Mouse (Mus musculus): ENCODE results near the gene Rrn3. TPM values are rescaled to one million over a fixed set of nuclear protein-coding genes. Genes with fewer than 3 reads are reported as not detected.
"Not testable (repeated sequence)": the region's sequence is repeated elsewhere in the genome, so short reads cannot be mapped to it uniquely, and the experiment has no call there.

Rrn3 gene
- polyA plus RNA-seq, 1 experiment from 2014 or later, result 93.1 TPM

DNA sequence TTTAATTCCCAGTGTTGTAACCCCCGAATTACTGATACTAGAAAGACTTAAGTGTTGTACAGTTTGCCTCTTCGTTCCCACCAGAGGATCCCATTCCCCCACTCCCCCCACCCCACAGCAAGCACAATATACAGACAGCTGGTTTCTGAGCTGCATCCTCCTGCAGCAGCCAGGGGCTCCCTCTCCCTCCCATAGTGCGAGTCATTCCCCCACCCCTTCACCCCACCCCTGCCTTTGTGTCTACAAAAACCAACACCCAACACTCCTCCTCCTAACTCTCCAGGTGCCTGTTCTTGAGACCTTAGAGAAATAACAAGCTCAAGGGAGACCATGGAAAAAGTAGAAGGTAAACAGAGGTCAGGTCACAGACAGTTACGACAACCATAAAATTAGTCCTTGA is 8.9 kb upstream of the Rrn3 start:
- not testable (repeated sequence) for H3K4me2 ChIP-seq (replicated peaks); H3K4me1 ChIP-seq (replicated peaks; ENCODE audit: control insufficient read depth, insufficient read depth, low read length); H3K27me3 ChIP-seq (ENCODE audit: control insufficient read depth, insufficient read depth, low read length); H3K9me3 ChIP-seq (ENCODE audit: control insufficient read depth, low read length); H3K27ac ChIP-seq; H3K4me3 ChIP-seq (replicated peaks; ENCODE audit: low read length); H3K36me3 ChIP-seq (replicated peaks; ENCODE audit: control insufficient read depth, insufficient read depth); H3K9ac ChIP-seq; ATAC-seq (ENCODE audit: low FRiP score); DNase-seq (ENCODE audit: low spot score)
- 78% methylated on average over 4 of the region's 4 CpGs for WGBS

DNA sequence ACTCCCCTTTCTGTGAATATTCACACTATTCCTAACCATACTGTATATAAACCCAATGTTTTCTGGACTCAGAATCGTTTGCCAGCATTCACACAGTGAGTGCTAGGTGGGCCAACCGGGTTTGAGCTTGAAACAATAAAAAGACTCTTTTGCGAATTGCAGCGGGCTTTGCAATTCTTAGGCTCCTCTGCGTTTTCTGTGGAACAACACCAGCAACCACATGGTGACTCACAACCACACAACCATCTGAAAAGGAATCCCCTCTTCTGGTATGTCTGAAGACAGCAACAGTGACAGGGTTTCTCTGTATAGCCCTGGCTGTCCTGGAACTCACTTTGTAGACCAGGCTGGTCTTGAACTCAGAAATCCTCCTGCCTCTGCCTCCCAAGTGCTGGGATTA is 8.5 kb upstream of the Rrn3 start:
- H3K9me3 ChIP-seq (ENCODE audit: control insufficient read depth, low read length); ATAC-seq (ENCODE audit: low FRiP score); H3K27ac ChIP-seq; H3K4me3 ChIP-seq (replicated peaks; ENCODE audit: low read length); H3K4me1 ChIP-seq (replicated peaks; ENCODE audit: control insufficient read depth, insufficient read depth, low read length); H3K36me3 ChIP-seq (replicated peaks; ENCODE audit: control insufficient read depth, insufficient read depth); DNase-seq (ENCODE audit: low spot score); H3K4me2 ChIP-seq (replicated peaks); H3K27me3 ChIP-seq (ENCODE audit: control insufficient read depth, insufficient read depth, low read length); H3K9ac ChIP-seq: not testable (repeated sequence)
- WGBS, result 88% methylated on average over 5 of the region's 5 CpGs

DNA sequence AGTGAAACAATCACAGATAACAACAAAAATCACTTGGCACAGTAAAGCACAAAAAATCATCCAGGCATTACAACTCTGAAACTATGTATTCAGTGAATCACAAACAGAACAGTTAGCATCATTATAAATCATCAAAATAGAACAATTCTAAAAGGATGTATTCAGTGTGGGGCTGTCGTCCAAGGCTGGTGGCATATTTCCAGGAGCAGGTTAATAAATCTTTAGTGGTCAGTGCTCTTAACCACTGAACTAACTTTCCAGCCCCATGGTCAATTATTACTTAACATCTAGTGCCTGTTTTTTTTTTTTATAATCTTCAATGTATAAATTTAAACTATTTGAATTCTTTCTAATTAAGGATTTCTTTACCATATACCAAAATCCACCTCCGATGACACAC is 6.5 kb upstream of the Rrn3 start:
- not testable (repeated sequence) for H3K9me3 ChIP-seq (ENCODE audit: control insufficient read depth, low read length); H3K27ac ChIP-seq; H3K36me3 ChIP-seq (replicated peaks; ENCODE audit: control insufficient read depth, insufficient read depth); ATAC-seq (ENCODE audit: low FRiP score); H3K4me3 ChIP-seq (replicated peaks; ENCODE audit: low read length); H3K4me2 ChIP-seq (replicated peaks); H3K27me3 ChIP-seq (ENCODE audit: control insufficient read depth, insufficient read depth, low read length); H3K9ac ChIP-seq; H3K4me1 ChIP-seq (replicated peaks; ENCODE audit: control insufficient read depth, insufficient read depth, low read length); DNase-seq (ENCODE audit: low spot score)
- 89% methylated on average over 2 of the region's 2 CpGs for WGBS

DNA sequence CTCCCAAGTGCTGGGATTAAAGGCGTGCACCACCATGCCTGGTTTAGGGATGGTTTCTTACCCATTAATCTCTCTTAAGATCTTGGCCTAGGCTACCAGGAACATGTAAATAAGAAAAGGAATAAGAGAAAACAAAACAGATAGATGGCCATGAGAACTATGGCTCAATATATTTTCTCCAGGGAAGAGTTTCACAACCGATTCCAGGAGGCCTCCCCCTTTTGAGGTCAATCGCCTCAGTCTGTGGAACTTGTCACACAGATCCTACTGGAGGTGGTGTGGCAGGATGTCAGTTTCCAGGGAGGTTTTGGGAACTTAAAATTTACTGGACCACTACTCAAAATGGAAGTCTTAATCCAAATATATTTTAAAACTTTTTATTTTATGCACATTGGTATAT is 5.9 kb upstream of the Rrn3 start:
- WGBS, result 90% methylated on average over 3 of the region's 3 CpGs
- H3K4me3 ChIP-seq (replicated peaks; ENCODE audit: low read length); H3K9ac ChIP-seq; H3K4me2 ChIP-seq (replicated peaks); H3K4me1 ChIP-seq (replicated peaks; ENCODE audit: control insufficient read depth, insufficient read depth, low read length); DNase-seq (ENCODE audit: low spot score); H3K27ac ChIP-seq; H3K36me3 ChIP-seq (replicated peaks; ENCODE audit: control insufficient read depth, insufficient read depth); ATAC-seq (ENCODE audit: low FRiP score); H3K9me3 ChIP-seq (ENCODE audit: control insufficient read depth, low read length); H3K27me3 ChIP-seq (ENCODE audit: control insufficient read depth, insufficient read depth, low read length): not testable (repeated sequence)

DNA sequence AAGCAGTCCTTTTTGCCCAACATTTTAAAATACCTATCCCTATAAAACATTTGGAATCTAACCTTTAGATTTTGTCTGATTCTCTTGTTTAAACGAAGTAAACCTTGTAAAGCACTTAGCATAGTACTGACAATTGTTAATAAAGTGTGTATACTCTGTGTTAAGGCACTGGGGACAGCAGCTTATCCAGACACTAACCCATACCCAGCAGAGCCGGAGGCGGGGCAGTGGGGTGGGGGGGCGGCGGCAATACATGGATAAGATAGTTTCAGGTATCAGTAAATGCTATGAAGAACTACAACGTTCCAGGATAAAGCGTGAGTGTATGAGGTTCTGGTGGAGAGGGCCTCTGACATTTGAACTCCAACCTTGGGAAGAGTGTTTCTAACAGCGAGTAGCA is 708 bp downstream of the Rrn3 start:
- no peaks in the 10 kb centered on the region for H3K27me3 ChIP-seq (ENCODE audit: control insufficient read depth, insufficient read depth, low read length)
- WGBS, result 42% methylated on average over 8 of the region's 8 CpGs
- no peaks in the 10 kb centered on the region for H3K9me3 ChIP-seq (ENCODE audit: control insufficient read depth, low read length)
- no peak overlapping the region for H3K27ac ChIP-seq
- peaks cover 28% of the 10 kb centered on the region for H3K36me3 ChIP-seq (replicated peaks; ENCODE audit: control insufficient read depth, insufficient read depth)
- H3K4me3 ChIP-seq (replicated peaks; ENCODE audit: low read length), result peak overlapping the region; percentile 94
- H3K4me1 ChIP-seq (replicated peaks; ENCODE audit: control insufficient read depth, insufficient read depth, low read length), result peaks cover 18% of the 10 kb centered on the region
- peak overlapping the region; percentile 89 for H3K4me2 ChIP-seq (replicated peaks)
- peak overlapping the region; percentile 96 for H3K9ac ChIP-seq
- no peak for ATAC-seq (ENCODE audit: low FRiP score)
- DNase-seq (ENCODE audit: low spot score), result no peak

DNA sequence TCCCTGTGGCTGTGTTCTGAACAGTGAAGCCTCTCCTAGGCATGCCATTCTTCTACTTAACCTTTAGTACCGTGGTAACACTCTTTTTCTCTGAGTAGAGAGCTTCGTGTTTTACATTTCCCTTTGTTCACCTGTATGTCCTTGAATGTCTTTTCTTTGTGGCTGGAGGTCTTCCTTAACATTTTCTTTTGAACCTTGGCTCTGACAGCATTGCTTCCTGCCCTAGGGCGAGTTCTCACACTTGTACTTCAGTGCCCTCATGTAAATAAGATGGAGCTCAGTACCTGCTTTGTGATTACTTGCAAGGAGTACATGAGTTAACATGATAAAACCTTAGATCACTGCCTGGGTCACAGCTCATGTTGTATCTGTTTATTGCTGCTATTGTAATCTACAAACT is 5.4 kb downstream of the Rrn3 start:
- ATAC-seq (ENCODE audit: low FRiP score), result no peak
- H3K4me2 ChIP-seq (replicated peaks), result no peak overlapping the region
- no peak for DNase-seq (ENCODE audit: low spot score)
- no peak overlapping the region for H3K9ac ChIP-seq
- no peak overlapping the region for H3K27ac ChIP-seq
- peaks cover 72% of the 10 kb centered on the region for H3K36me3 ChIP-seq (replicated peaks; ENCODE audit: control insufficient read depth, insufficient read depth)
- H3K9me3 ChIP-seq (ENCODE audit: control insufficient read depth, low read length), result no peaks in the 10 kb centered on the region
- H3K27me3 ChIP-seq (ENCODE audit: control insufficient read depth, insufficient read depth, low read length), result no peaks in the 10 kb centered on the region
- H3K4me1 ChIP-seq (replicated peaks; ENCODE audit: control insufficient read depth, insufficient read depth, low read length), result peaks cover 11% of the 10 kb centered on the region
- no peak overlapping the region for H3K4me3 ChIP-seq (replicated peaks; ENCODE audit: low read length)
- WGBS, result 87% methylated on average over 3 of the region's 3 CpGs

DNA sequence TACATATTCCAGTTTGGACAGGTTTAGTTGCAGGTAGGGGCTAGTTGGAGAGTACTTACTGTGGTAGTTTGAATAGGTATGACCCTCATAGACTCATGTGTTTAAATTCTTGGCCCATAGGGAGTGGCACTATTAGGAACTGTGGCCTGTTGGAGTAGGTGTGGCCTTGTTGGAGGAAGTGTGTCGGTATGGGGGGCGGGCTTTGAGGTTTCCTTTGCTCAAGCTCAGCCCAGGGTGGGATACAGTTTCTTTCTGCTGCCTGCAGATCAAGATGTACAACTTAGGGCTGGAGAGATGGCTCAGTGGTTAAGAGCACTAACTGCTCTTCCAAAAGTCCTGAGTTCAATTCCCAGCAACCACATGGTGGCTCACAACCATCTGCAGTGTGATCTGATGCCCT is 12.9 kb downstream of the Rrn3 start:
- not testable (repeated sequence) for ATAC-seq (ENCODE audit: low FRiP score); H3K27me3 ChIP-seq (ENCODE audit: control insufficient read depth, insufficient read depth, low read length)
- 92% methylated on average over 2 of the region's 2 CpGs for WGBS

DNA sequence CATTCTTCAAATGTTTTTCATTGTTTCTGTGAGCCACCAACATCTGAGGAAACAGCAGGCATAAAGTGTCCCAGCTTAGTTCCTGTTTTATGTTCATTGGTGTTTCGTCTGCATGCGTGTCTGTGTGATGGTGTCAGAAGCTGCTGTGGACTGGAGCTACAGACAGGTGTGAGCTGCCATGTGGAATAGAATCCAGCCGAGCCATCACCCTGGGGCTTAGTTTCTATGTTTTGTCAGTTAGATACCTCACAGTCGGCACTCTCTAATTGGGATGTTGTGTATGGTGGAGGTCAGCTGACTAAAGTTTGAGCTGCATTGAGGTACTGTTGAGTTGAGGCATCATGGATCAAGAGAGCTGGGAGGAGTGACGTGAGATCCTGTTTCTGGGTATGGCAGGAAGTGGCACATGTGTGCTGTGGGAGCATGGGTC is 16.3 kb downstream of the Rrn3 start:
- no peak for ATAC-seq (ENCODE audit: low FRiP score)
- H3K9me3 ChIP-seq (ENCODE audit: control insufficient read depth, low read length), result no peaks in the 10 kb centered on the region

More for the DNA sequence above, 12.9 kb downstream of the Rrn3 start:
- not testable (repeated sequence) for DNase-seq (ENCODE audit: low spot score); H3K9me3 ChIP-seq (ENCODE audit: control insufficient read depth, low read length); H3K27ac ChIP-seq; H3K4me1 ChIP-seq (replicated peaks; ENCODE audit: control insufficient read depth, insufficient read depth, low read length); H3K4me3 ChIP-seq (replicated peaks; ENCODE audit: low read length); H3K4me2 ChIP-seq (replicated peaks); H3K9ac ChIP-seq
- peaks cover 96% of the 10 kb centered on the region for H3K36me3 ChIP-seq (replicated peaks; ENCODE audit: control insufficient read depth, insufficient read depth)

DNA sequence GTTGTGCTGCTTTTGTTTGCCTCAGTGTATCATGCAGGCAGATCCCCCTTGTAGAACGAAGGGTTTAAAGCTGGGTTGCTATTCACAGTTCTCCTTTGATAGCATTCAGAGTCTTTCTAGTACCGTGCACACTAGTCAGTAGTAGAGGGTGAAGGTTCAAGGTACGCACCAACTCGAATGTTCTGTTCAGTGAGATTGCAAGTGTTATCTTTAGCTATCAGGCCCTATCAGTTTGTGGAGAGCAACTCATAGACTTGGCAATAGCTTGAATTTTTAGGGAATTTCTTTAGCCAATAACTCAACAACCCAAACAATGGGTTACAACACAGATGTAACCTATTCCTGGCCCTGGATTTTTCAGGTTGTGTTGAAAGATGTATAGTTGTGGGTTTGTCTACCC is 20.7 kb downstream of the Rrn3 start:
- Histone ChIP-seq H3K4me1 (replicated peaks; ENCODE audit: control insufficient read depth, insufficient read depth, low read length) (no peaks in the 10 kb centered on the region), H3K9ac (no peak overlapping the region), H3K4me2 (replicated peaks) (no peak overlapping the region), H3K36me3 (replicated peaks; ENCODE audit: control insufficient read depth, insufficient read depth) (peaks cover 92% of the 10 kb centered on the region), H3K27me3 (ENCODE audit: control insufficient read depth, insufficient read depth, low read length) (no peaks in the 10 kb centered on the region), H3K27ac (no peak overlapping the region), H3K9me3 (ENCODE audit: control insufficient read depth, low read length) (no peaks in the 10 kb centered on the region), H3K4me3 (replicated peaks; ENCODE audit: low read length) (no peak overlapping the region)
- no peak for DNase-seq (ENCODE audit: low spot score)
- WGBS, result 96% methylated on average over 4 of the region's 4 CpGs
- no peak for ATAC-seq (ENCODE audit: low FRiP score)

More for the DNA sequence above, 16.3 kb downstream of the Rrn3 start:
- H3K4me2 ChIP-seq (replicated peaks), result no peak overlapping the region
- H3K27me3 ChIP-seq (ENCODE audit: control insufficient read depth, insufficient read depth, low read length), result no peaks in the 10 kb centered on the region
- no peaks in the 10 kb centered on the region for H3K4me1 ChIP-seq (replicated peaks; ENCODE audit: control insufficient read depth, insufficient read depth, low read length)
- WGBS, result 93% methylated on average over 5 of the region's 5 CpGs
- H3K36me3 ChIP-seq (replicated peaks; ENCODE audit: control insufficient read depth, insufficient read depth), result peaks cover 96% of the 10 kb centered on the region
- no peak overlapping the region for H3K9ac ChIP-seq
- no peak for DNase-seq (ENCODE audit: low spot score)
- H3K4me3 ChIP-seq (replicated peaks; ENCODE audit: low read length), result no peak overlapping the region
- H3K27ac ChIP-seq, result no peak overlapping the region

DNA sequence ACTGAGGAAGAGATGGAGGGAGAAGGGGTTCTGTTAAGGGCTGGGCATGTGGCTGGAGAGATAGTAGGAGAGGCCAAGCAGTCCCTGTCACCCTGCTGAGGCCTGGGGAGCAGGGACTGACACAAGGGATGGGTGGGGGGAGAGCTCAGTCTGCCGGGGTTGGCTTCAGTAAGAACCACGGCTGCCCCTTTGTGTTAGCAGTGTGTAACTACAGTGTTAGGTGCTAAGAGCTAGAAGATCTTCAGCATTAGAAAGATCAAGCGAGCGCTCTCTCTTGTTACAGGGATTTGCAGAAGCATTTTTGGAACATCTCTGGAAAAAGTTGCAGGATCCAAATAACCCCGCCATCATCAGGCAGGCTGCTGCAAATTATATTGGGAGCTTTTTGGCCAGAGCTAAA is 24.2 kb downstream of the Rrn3 start:
- ATAC-seq (ENCODE audit: low FRiP score) (no peak), DNase-seq (ENCODE audit: low spot score) (no peak)
- no peak overlapping the region for H3K9ac ChIP-seq
- H3K9me3 ChIP-seq (ENCODE audit: control insufficient read depth, low read length), result no peaks in the 10 kb centered on the region
- 83% methylated on average over 5 of the region's 5 CpGs for WGBS
- H3K27me3 ChIP-seq (ENCODE audit: control insufficient read depth, insufficient read depth, low read length), result no peaks in the 10 kb centered on the region
- no peak overlapping the region for H3K27ac ChIP-seq
- no peak overlapping the region for H3K4me2 ChIP-seq (replicated peaks)
- no peak overlapping the region for H3K4me3 ChIP-seq (replicated peaks; ENCODE audit: low read length)
- peaks cover 93% of the 10 kb centered on the region for H3K36me3 ChIP-seq (replicated peaks; ENCODE audit: control insufficient read depth, insufficient read depth)
- no peaks in the 10 kb centered on the region for H3K4me1 ChIP-seq (replicated peaks; ENCODE audit: control insufficient read depth, insufficient read depth, low read length)

Measured in hindbrain, embryonic 14.5 days (tissue).